9 mouse cellular contexts compared by ENCODE assay signal in the genomic region with DNA sequence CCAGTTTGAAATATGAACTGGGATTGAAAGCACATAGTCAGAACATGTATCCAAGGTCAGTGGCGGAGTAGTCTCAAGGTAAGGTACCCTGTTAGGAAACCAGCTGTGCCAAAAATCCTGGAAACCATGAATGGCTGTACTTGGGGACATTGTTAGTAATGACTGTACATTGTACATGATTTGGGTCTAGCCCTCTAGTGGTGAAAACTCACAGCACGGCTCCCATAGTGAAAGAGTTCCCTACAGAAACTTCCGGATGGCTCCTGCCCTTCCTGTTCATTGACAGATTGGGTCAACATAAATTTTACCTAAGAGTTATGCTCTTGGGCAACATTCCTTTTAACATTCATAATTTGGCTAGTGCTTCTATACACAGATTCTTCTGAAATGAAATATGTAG. TPM values are rescaled to one million over a fixed set of nuclear protein-coding genes. Genes with fewer than 3 reads are reported as not detected.
DNase-seq lines count a peak whose midpoint lies in the region; ATAC-seq and TF ChIP-seq lines count a peak whose summit lies in the region.
"Had no signal": no experiment of that assay in that cellular context is flagged by ENCODE, and none has a peak within 500 bp of the region (broad histone marks: within the 10 kb centered on the region; RNA-seq: fewer than 3 reads in every experiment).

No protein-coding gene starts in this region.

- H3K4me1 ChIP-seq in kidney, postnatal 0 days (replicated peaks; ENCODE audit: insufficient read depth, low read length), result 0 out of 2 replicates have a peak, but pooled peaks cover 3% of the 10 kb centered on the region
- H3K4me1 ChIP-seq in kidney, embryonic 15.5 days, result peaks cover 9% of the 10 kb centered on the region
- peaks cover 10% of the 10 kb centered on the region for H3K4me1 ChIP-seq in embryonic facial prominence, embryonic 10.5 days
- H3K4me1 ChIP-seq in stomach, postnatal 0 days (replicated peaks; ENCODE audit: control insufficient read depth, insufficient read depth), result no peaks in the 10 kb centered on the region

- no peak overlapping the region for H3K9ac ChIP-seq in kidney, postnatal 0 days (ENCODE audit: low read depth, low read length)
- H3K9ac ChIP-seq in kidney, embryonic 15.5 days, result no peak overlapping the region
- no peak overlapping the region for H3K9ac ChIP-seq in stomach, postnatal 0 days (ENCODE audit: low read length)
- H3K9ac ChIP-seq: embryonic facial prominence, embryonic 12.5 days had no signal

- H3K36me3 ChIP-seq in kidney, postnatal 0 days (ENCODE audit: insufficient read depth, low read length), result no peaks in the 10 kb centered on the region
- H3K36me3 ChIP-seq in kidney, embryonic 15.5 days, result no peaks in the 10 kb centered on the region
- H3K36me3 ChIP-seq in embryonic facial prominence, embryonic 10.5 days (replicated peaks), result 0 out of 2 replicates have a peak, but pooled peaks cover 2% of the 10 kb centered on the region
- no peaks in the 10 kb centered on the region for H3K36me3 ChIP-seq in stomach, postnatal 0 days (ENCODE audit: control insufficient read depth, insufficient read depth, low read length)
- H3K36me3 ChIP-seq: embryonic facial prominence, embryonic 12.5 days had no signal

- no peak overlapping the region for H3K27ac ChIP-seq in kidney, postnatal 0 days
- no peak overlapping the region for H3K27ac ChIP-seq in kidney, embryonic 15.5 days
- H3K27ac ChIP-seq in embryonic facial prominence, embryonic 10.5 days (replicated peaks), result no peak overlapping the region
- H3K27ac ChIP-seq in stomach, postnatal 0 days (replicated peaks), result no peak overlapping the region
- H3K27ac ChIP-seq: embryonic facial prominence, embryonic 12.5 days had no signal

- no peaks in the 10 kb centered on the region for H3K9me3 ChIP-seq in kidney, postnatal 0 days (replicated peaks; ENCODE audit: low read length)
- no peaks in the 10 kb centered on the region for H3K9me3 ChIP-seq in kidney, embryonic 15.5 days (replicated peaks)
- H3K9me3 ChIP-seq in embryonic facial prominence, embryonic 10.5 days, result no peaks in the 10 kb centered on the region
- no peaks in the 10 kb centered on the region for H3K9me3 ChIP-seq in stomach, postnatal 0 days (ENCODE audit: control insufficient read depth, low read length)
- H3K9me3 ChIP-seq: embryonic facial prominence, embryonic 12.5 days had no signal

- DNase-seq in kidney, postnatal 0 days (ENCODE audit: low spot score), result peak; percentile 72
- DNase-seq in urinary bladder, postnatal 14 days (ENCODE audit: low spot score), result peak; percentile 45
- DNase-seq in urinary bladder, postnatal 25 days (ENCODE audit: low spot score), result no peak
- peak; percentile 40 for DNase-seq in embryonic facial prominence, embryonic 10.5 days (ENCODE audit: low spot score)
- DNase-seq in stomach, postnatal 0 days (ENCODE audit: low spot score), result peak; percentile 34
- no peak for DNase-seq in spleen, postnatal 4 days (ENCODE audit: low spot score in 2 of 2)
- DNase-seq in spleen, postnatal 14 days (ENCODE audit: low spot score in 2 of 2), result no peak

- no peaks in the 10 kb centered on the region for H3K27me3 ChIP-seq in kidney, postnatal 0 days (ENCODE audit: insufficient read depth, low read length)
- 0 out of 2 replicates have a peak, but pooled peaks cover 4% of the 10 kb centered on the region for H3K27me3 ChIP-seq in kidney, embryonic 15.5 days
- H3K27me3 ChIP-seq in embryonic facial prominence, embryonic 10.5 days (replicated peaks; ENCODE audit: low read depth, poor library complexity, severe bottlenecking), result no peaks in the 10 kb centered on the region
- H3K27me3 ChIP-seq in stomach, postnatal 0 days (ENCODE audit: control insufficient read depth, insufficient read depth, low read length), result no peaks in the 10 kb centered on the region
- H3K27me3 ChIP-seq: embryonic facial prominence, embryonic 12.5 days had no signal

- TF ChIP-seq EP300 in stomach, postnatal 0 days (optimal IDR thresholded peaks at IDR 0.05), result no peak

- 70% methylated on average over 3 of the region's 3 CpGs for WGBS in kidney, postnatal 0 days
- WGBS in kidney, embryonic 15.5 days, result 73% methylated on average over 3 of the region's 3 CpGs
- 81% methylated on average over 3 of the region's 3 CpGs for WGBS in embryonic facial prominence, embryonic 10.5 days
- 67% methylated on average over 3 of the region's 3 CpGs for WGBS in stomach, postnatal 0 days

- no peak overlapping the region for H3K4me3 ChIP-seq in kidney, postnatal 0 days (replicated peaks; ENCODE audit: low read depth, low read length)
- H3K4me3 ChIP-seq in kidney, embryonic 15.5 days (replicated peaks), result no peak overlapping the region
- no peak overlapping the region for H3K4me3 ChIP-seq in embryonic facial prominence, embryonic 10.5 days
- H3K4me3 ChIP-seq in stomach, postnatal 0 days (ENCODE audit: low read depth, low read length), result no peak overlapping the region
- H3K4me3 ChIP-seq: embryonic facial prominence, embryonic 12.5 days had no signal

- ATAC-seq in kidney, postnatal 0 days (replicated peaks; ENCODE audit: low FRiP score, low read depth), result no peak
- no peak for ATAC-seq in kidney, embryonic 15.5 days (replicated peaks; ENCODE audit: low FRiP score)
- ATAC-seq in stomach, postnatal 0 days (ENCODE audit: low FRiP score, low TSS enrichment), result no peak

- TF ChIP-seq CTCF in kidney, postnatal 0 days (IDR thresholded peaks at IDR 0.05; ENCODE audit: low read depth), result peak; percentile 75
- TF ChIP-seq CTCF in stomach, postnatal 0 days (IDR thresholded peaks at IDR 0.05; ENCODE audit: low read depth), result peak; percentile 77

- no peak overlapping the region for H3K4me2 ChIP-seq in kidney, postnatal 0 days (ENCODE audit: low read length)
- H3K4me2 ChIP-seq in kidney, embryonic 15.5 days, result no peak overlapping the region
- H3K4me2 ChIP-seq in stomach, postnatal 0 days (replicated peaks; ENCODE audit: low read depth), result no peak overlapping the region
- H3K4me2 ChIP-seq: embryonic facial prominence, embryonic 12.5 days had no signal

RNA-seq across cellular contexts. Expression of gene Polr2m, which starts 19.6 kb away (rescaled TPM):
- 324 and 337 TPM in 2 replicates for polyA plus RNA-seq in kidney, postnatal 0 days (2015; fragmentation: Nextera tagmentation; extraction: Ambion mirVana)
- polyA plus RNA-seq in kidney, embryonic 15.5 days (2015; fragmentation: Nextera tagmentation; extraction: Ambion mirVana), result 477 and 481 TPM in 2 replicates
- polyA plus RNA-seq in embryonic facial prominence, embryonic 10.5 days (2016; fragmentation: Nextera tagmentation; extraction: Ambion mirVana), result 582 and 585 TPM in 2 replicates
- polyA plus RNA-seq in stomach, postnatal 0 days (2015; fragmentation: Nextera tagmentation; extraction: Ambion mirVana), result 149 and 155 TPM in 2 replicates

Comparison
In these comparisons a context has a peak if more than half of its experiments do, and no peak if none do; other contexts are left out.
1. DNase-seq: peak in kidney, postnatal 0 days (single experiment), urinary bladder, postnatal 14 days (single experiment), embryonic facial prominence, embryonic 10.5 days (single experiment) and stomach, postnatal 0 days (single experiment); none in urinary bladder, postnatal 25 days (single experiment), spleen, postnatal 4 days (0 of 2) and spleen, postnatal 14 days (0 of 2).